Mouse (Mus musculus): Measurements from ENCODE around the gene Saa1.

DNA sequence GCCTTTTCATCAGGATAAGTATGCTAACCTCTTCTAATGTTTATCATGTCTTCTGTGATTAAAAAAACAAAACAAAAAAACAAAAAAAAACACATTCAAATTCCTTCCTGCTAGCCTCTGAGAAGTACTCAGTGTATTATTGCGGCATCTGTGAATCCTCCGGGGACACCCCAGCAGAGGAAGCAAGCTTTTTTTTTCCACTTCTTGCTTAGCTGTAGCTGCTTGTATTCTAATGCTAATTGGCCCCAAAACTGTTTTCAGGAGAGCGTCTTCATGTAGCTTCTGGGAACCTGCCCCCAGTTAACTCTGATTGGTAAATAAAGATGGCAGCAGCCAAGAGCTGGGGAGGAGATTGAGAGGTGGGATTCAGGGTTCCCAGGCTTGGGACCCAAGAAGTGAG is 5.7 kb upstream of the Saa1 start:
- TF ChIP-seq POLR2A (IDR thresholded peaks at IDR 0.05; ENCODE audit: borderline replicate concordance, insufficient read depth, low read length): no peak
- no peak for TF ChIP-seq CTCF (IDR thresholded peaks at IDR 0.05; ENCODE audit: borderline replicate concordance, insufficient read depth, low read depth, low read length)
